Mouse (Mus musculus): ENCODE data around the gene Cdc6.

Gene Cdc6

DNA sequence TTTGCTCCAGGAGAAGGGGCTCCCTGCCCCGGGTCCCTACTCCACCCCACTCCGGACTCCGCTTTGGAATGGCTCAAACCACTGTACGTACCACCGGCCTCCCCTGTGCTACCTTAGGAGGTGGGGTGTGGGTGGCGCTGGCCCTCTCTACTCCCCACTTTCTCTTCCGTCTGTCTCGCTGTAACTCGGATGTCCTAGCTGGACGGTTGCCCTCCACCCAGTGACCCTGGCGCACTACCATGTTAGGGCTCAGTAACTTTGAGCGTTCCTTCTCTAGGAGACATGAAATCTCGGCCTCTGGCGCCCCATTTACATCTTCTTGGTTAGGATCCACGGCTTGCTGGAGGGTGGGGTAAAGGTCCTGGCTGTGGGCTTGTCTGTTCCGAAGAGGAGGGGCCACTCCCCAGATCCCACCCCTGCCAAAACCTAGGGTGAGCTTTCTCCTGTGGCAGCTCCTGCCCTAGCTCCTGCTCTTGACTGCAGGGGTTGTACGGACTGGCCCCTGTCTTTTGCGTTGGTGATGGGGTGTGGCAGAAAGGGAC, 53.5 kb downstream of the Cdc6 start:
- DNase-seq (ENCODE audit: low spot score): no peak

GRCm38 (mm10) chr11:98961766-98962165, 54.2 kb downstream of the Cdc6 start:
- no peak for DNase-seq (ENCODE audit: low spot score)

- DNase-seq (ENCODE audit: low spot score): peak; percentile 87
Observed at GRCm38 (mm10) chr11:98962421-98963095, 55.0 kb downstream of the Cdc6 start.

GRCm38 (mm10) chr11:98963191-98964021, 55.8 kb downstream of the Cdc6 start:
- peak; percentile 87 for DNase-seq (ENCODE audit: low spot score)

DNA sequence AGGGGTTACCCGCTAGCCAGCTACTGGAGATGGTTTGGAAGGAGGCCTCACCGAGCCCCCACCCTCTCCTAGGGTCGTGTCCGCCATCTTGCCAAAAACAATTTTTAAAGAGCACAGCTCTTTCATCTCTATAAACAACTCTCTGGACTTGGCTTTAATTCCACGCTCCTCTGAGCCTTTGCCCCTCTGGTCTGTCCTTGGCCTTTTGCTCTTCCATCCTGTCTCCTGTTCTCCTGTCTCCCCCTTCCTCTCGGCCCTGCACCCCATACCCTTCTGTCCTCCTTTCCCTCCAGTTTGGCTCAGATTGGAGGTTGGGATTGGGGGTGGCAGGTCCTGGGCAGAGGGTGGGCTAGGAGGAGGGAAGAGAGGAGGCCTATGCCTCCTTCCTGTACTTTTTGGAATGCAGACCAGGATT, 56.6 kb downstream of the Cdc6 start:
- DNase-seq (ENCODE audit: low spot score): no peak

- no peak for DNase-seq (ENCODE audit: low spot score)
Observed at GRCm38 (mm10) chr11:98964616-98965415, 57.2 kb downstream of the Cdc6 start.

DNA sequence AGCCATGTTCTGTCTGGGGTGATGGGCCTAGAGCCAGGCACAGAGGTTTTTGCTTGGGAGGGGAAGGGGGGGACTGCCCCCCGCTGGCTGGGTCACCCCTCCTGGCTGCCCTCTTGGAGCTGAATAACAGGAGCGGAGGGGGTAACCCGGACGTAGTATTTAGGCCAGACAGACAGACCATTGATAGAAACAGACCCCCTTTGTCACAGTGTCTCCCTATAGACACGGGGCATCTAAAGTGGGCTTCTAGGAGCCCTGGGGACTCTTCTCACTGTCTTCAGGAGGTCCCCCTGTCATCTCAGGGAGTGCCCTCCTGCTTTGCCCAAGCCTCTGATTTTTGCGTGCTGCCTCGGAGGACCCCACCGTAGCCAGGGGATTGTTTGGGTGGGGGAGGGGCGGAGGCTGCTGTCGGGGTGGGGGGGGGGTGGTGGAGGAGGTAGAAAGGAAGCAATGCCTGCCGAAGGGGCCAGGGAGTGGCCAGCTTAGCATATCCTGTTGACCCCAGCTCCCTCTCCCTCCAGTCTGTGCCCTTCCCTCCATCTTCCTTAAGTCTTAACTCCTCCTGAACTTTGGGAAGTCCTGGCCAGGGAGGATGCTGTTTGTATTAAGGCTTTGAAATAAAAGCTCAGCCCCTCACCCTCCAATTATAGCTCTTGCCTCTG, 57.9 kb downstream of the Cdc6 start:
- DNase-seq (ENCODE audit: low spot score): no peak

DNA sequence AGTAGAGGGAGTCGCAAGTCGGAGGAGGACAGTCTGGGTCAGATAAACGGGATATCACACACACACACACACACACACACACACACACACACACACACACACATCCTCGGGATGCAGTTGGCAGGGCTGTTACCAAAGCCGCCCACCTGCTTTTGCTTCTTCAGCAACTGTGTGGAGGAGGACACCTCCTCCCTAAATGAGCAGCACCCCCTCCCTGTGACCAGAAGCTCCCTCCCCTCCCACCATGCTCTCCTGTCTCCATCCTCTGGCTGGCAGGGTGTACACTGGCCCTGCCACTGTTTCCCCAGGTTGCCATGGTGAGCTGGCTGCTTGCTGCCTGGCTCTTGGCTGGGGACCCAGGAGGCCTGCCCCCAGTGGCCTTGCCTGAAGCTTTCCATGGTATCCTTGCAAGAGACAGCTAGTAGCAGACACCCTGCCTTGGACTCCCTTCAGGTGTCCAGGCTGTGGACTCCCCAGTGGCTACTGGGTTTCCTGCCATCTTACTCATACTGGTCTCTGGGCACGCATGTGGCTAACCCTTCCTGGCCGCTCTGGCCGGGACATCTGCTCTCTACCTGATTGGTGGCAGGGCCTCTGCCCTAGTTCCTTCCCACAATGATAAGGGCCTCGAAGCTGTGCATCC, 59.0 kb downstream of the Cdc6 start:
- no peak for DNase-seq (ENCODE audit: low spot score)

GRCm38 (mm10) chr11:98968079-98968478, 60.5 kb downstream of the Cdc6 start:
- no peak for DNase-seq (ENCODE audit: low spot score)

DNA sequence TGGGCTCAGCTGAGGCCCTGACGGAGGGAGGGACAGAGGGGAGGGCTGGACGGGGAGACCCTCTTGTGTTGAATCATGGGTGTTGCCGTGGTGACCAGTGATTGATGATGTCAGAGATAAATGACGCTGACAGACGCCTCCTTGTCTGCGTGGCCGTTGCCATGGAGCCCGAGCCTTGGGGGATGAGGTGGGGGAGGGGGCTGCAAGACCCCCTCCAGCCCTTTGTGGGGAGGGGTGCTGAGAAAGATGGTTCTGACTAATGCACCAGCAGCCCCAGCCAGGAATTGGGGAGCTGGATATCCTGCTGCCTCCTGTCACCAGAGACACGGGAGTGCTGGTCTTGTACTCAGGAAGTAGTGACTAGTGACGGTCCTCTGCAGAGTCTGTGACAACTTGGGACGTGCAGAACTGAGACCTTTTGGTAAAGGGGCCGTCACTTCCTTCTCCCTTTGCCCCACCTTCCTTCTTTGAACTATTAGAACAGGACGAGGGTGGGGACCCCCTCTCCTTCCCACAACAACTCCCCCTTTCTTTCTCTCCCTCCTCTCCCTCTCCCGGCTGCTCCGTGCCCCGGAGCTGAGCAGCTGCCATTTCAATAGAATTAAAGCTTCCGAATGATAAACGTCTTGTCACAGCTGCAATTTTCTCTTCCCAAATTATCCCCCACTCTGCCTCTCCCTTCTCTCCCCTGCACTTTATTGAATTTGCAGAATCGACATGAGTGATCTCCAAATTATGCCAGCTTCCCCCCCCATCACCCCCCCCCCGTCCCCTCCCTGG, 61.3 kb downstream of the Cdc6 start:
- no peak for DNase-seq (ENCODE audit: low spot score)

GRCm38 (mm10) chr11:98969496-98969927, 61.9 kb downstream of the Cdc6 start:
- DNase-seq (ENCODE audit: low spot score): no peak

DNA sequence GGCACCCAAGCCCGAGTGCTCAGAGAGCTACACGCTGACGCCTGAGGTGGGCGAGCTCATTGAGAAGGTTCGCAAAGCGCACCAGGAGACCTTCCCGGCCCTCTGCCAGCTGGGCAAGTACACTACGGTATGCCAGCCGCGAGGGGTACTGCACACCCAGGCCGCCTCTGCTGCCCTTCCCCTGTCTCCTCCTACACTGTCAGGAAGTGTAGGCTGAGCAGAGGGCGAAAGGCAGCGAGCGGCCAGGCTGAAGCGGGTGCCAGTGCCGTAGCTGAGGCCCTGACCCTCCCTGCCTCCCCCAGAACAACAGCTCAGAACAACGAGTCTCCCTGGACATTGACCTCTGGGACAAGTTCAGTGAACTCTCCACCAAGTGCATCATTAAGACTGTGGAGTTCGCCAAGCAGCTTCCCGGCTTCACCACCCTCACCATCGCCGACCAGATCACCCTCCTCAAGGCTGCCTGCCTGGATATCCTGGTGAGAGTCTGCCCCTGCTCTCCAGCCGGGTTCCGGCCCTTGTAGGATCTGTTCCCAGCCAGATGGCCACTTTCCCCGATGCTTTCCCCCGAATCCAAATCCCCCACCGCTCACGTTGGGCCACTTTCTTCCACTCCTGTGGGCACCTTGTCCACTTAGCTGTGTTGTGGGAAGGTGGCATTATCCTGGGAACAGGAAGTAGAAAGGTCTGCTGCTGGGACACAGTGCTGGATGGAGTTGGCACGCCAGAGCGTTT, 62.8 kb downstream of the Cdc6 start:
- DNase-seq (ENCODE audit: low spot score): no peak

DNA sequence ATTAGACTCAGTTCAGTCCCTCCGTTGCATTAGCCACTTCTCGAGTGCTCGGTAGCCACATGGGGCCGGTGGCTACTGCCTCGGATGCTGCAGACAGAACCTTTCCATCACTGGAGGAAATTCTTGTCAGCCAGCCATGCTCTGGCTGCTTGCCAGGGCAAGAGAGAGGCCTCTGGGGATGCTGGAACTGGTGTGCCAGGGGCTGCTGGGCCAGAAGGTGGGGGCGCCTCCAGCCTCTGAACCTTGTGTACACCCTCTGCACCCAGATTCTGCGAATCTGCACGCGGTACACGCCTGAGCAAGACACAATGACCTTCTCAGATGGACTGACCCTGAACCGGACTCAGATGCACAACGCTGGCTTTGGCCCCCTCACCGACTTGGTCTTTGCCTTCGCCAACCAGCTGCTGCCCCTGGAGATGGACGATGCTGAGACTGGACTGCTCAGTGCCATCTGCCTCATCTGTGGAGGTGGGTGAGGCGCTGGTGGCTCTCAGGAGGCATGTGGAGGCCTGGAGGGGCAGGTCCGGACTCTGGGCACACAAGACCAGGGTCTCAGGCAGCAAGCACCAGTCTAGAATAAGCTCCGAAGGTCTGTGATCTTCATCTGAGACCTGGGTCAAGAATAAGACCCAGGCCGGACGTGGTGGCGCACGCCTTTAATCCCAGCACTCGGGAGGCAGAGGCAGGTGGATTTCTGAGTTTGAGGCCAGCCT, 63.9 kb downstream of the Cdc6 start:
- DNase-seq (ENCODE audit: low spot score): no peak

DNA sequence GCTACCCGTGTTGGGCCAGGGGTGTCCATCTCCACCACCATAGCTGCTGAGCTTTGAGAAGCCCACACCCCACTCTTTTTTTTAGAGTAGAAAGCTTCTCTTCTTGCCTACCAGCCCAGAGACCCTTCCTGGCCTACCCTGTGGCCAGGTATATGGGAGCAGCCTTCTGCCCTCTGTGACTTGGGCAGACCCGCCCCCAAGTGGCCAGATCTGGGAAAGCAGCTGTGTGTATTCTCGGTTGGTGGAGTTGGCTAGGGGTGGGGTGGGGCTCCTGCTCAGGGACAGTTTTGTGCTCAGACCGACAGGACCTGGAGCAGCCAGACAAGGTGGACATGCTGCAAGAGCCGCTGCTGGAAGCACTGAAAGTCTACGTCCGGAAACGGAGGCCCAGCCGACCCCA, 64.6 kb downstream of the Cdc6 start:
- DNase-seq (ENCODE audit: low spot score): peak; percentile 79

DNA sequence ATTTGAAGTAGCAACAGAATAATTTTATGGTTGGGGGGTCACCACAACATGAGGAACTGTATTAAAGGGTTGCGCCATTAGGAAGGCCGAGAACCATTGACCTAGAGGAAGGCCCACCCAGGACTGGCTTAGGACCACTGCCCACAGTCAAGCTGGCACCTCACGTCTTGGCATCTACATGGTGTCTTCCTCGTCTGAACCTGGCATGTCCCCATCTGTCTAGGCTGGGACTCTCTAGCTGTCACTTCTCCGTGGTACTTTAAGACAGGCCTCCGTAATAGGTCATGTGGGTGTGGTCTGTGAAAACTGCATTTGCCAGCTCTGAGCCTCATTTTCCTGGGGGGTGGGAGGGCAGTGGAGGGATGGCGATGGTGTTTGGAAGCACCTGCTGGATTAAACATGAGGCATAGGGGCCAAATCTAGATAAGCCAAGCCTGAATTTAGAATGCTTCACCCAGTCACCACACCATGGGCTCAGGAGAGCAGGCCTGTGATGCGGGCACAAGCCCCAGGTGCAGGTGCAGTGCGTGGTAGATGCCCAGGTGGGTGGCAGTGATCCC, 65.3 kb downstream of the Cdc6 start:
- DNase-seq (ENCODE audit: low spot score): no peak
